Mouse (Mus musculus): ENCODE data around the gene Scand1. TPM values are rescaled to one million over a fixed set of nuclear protein-coding genes. Genes with fewer than 3 reads are reported as not detected.

The Scand1 gene
- total and polyA plus RNA-seq, 3 experiments, result 37.4 to 75.6 TPM; not detected in 1

GRCm38 (mm10) chr2:156298458-156298857 lies 14.0 kb downstream of the Scand1 start:
- Histone ChIP-seq H3K36me3 (ENCODE audit: control insufficient read depth in 1 of 2, insufficient read depth in 2 of 2, low read length in 2 of 2) (peaks cover 2 to 16% of the 10 kb centered on the region in 2 experiments; a peak in 3 of 4 replicates), H3K4me3 (ENCODE audit: control insufficient read depth in 1 of 2, insufficient read depth in 1 of 2, low read depth in 2 of 2, low read length in 2 of 2) (no peak overlapping the region), H3K4me1 (ENCODE audit: control insufficient read depth in 1 of 2, insufficient read depth in 2 of 2, low read length in 2 of 2) (peaks cover 12 to 14% of the 10 kb centered on the region in 2 experiments), H3K9me3 (replicated peaks; ENCODE audit: insufficient read depth, low read length) (no peaks in the 10 kb centered on the region), H3K9ac (ENCODE audit: control insufficient read depth, low read depth, low read length, poor library complexity, severe bottlenecking) (no peak overlapping the region), H3K79me2 (ENCODE audit: control insufficient read depth, insufficient read depth, low read length, poor library complexity) (no peaks in the 10 kb centered on the region), H3K27me3 (ENCODE audit: control insufficient read depth in 1 of 2, insufficient read depth in 2 of 2, low read length in 2 of 2) (no peaks in the 10 kb centered on the region), H3K27ac (ENCODE audit: control insufficient read depth, low read depth, low read length) (no peak overlapping the region)
- TF ChIP-seq SMC3 (IDR thresholded peaks at IDR 0.05; ENCODE audit: low read depth, low read length) (no peak), POLR2AphosphoS5 (IDR thresholded peaks at IDR 0.05; ENCODE audit: borderline replicate concordance, low read depth, low read length) (no peak), KAT2A (conservative IDR thresholded peaks at IDR 0.05; ENCODE audit: low read depth, low read length) (no peak), MAX (IDR thresholded peaks at IDR 0.05; ENCODE audit: low read length) (no peak), USF2 (IDR thresholded peaks at IDR 0.05; ENCODE audit: borderline replicate concordance in 1 of 2, insufficient read depth in 1 of 2, low read depth in 1 of 2, low read length in 2 of 2) (no peak), MEF2A (IDR thresholded peaks at IDR 0.05; ENCODE audit: extremely low read depth, insufficient replicate concordance, low read depth, low read length, poor library complexity, severe bottlenecking) (no peak), RAD21 (IDR thresholded peaks at IDR 0.05; ENCODE audit: low read depth, low read length) (no peak), SIN3A (IDR thresholded peaks at IDR 0.05; ENCODE audit: low read length) (no peak), RCOR1 (IDR thresholded peaks at IDR 0.05; ENCODE audit: low read depth, low read length) (no peak), BHLHE40 (IDR thresholded peaks at IDR 0.05; ENCODE audit: borderline replicate concordance, low read depth, low read length) (no peak), MYB (IDR thresholded peaks at IDR 0.05; ENCODE audit: low read depth, low read length) (no peak), CTCF (IDR thresholded peaks at IDR 0.05 in 2 of 3, conservative IDR thresholded peaks at IDR 0.05 in 1 of 3; ENCODE audit: control insufficient read depth in 1 of 3, insufficient read depth in 1 of 3, low read depth in 2 of 3, low read length in 3 of 3, poor library complexity in 1 of 3, severe bottlenecking in 1 of 3) (no peak), TAL1 (IDR thresholded peaks at IDR 0.05; ENCODE audit: low read length) (no peak), E2F4 (IDR thresholded peaks at IDR 0.05; ENCODE audit: borderline replicate concordance, low read depth, low read length) (no peak), ZNF384 (IDR thresholded peaks at IDR 0.05; ENCODE audit: low read depth, low read length) (no peak), ELF1 (IDR thresholded peaks at IDR 0.05; ENCODE audit: low read depth, low read length) (no peak), ETS1 (IDR thresholded peaks at IDR 0.05; ENCODE audit: low read depth, low read length) (no peak), MAZ (IDR thresholded peaks at IDR 0.05; ENCODE audit: low read depth, low read length) (no peak), UBTF (IDR thresholded peaks at IDR 0.05; ENCODE audit: borderline replicate concordance, insufficient read depth, low read depth, low read length) (no peak), USF1 (IDR thresholded peaks at IDR 0.05; ENCODE audit: low read depth, low read length) (no peak)
- DNase-seq (ENCODE audit: low read depth, low spot score), result no peak

- Histone ChIP-seq H3K4me3 (ENCODE audit: control insufficient read depth in 1 of 2, insufficient read depth in 1 of 2, low read depth in 2 of 2, low read length in 2 of 2) (no peak overlapping the region), H3K36me3 (ENCODE audit: control insufficient read depth in 1 of 2, insufficient read depth in 2 of 2, low read length in 2 of 2) (peaks cover 2 to 16% of the 10 kb centered on the region in 2 experiments; a peak in 3 of 4 replicates), H3K9me3 (replicated peaks; ENCODE audit: insufficient read depth, low read length) (no peaks in the 10 kb centered on the region), H3K27ac (ENCODE audit: control insufficient read depth, low read depth, low read length) (no peak overlapping the region), H3K4me1 (ENCODE audit: control insufficient read depth in 1 of 2, insufficient read depth in 2 of 2, low read length in 2 of 2) (peaks cover 12 to 14% of the 10 kb centered on the region in 2 experiments), H3K9ac (ENCODE audit: control insufficient read depth, low read depth, low read length, poor library complexity, severe bottlenecking) (no peak overlapping the region), H3K79me2 (ENCODE audit: control insufficient read depth, insufficient read depth, low read length, poor library complexity) (no peaks in the 10 kb centered on the region), H3K27me3 (ENCODE audit: control insufficient read depth in 1 of 2, insufficient read depth in 2 of 2, low read length in 2 of 2) (no peaks in the 10 kb centered on the region)
- TF ChIP-seq MAFK (IDR thresholded peaks at IDR 0.05; ENCODE audit: borderline replicate concordance, low read depth, low read length), result no peak
- TF ChIP-seq TCF12 (IDR thresholded peaks at IDR 0.05; ENCODE audit: low read depth, low read length), result no peak
- no peak for TF ChIP-seq POLR2AphosphoS2 (IDR thresholded peaks at IDR 0.05; ENCODE audit: low read length)
- no peak for TF ChIP-seq ZNF384 (IDR thresholded peaks at IDR 0.05; ENCODE audit: low read depth, low read length)
- no peak for TF ChIP-seq TBP (IDR thresholded peaks at IDR 0.05; ENCODE audit: low read depth, low read length)
- no peak for TF ChIP-seq E2F4 (IDR thresholded peaks at IDR 0.05; ENCODE audit: borderline replicate concordance, low read depth, low read length)
- no peak for TF ChIP-seq MYB (IDR thresholded peaks at IDR 0.05; ENCODE audit: low read depth, low read length)
- no peak for TF ChIP-seq POLR2A (IDR thresholded peaks at IDR 0.05; ENCODE audit: control insufficient read depth in 1 of 2, insufficient read depth in 1 of 2, low read depth in 1 of 2, low read length in 2 of 2, poor library complexity in 1 of 2)
- no peak for TF ChIP-seq GATA1 (IDR thresholded peaks at IDR 0.05; ENCODE audit: low read depth, low read length)
- TF ChIP-seq RAD21 (IDR thresholded peaks at IDR 0.05; ENCODE audit: low read depth, low read length), result no peak
- TF ChIP-seq BHLHE40 (IDR thresholded peaks at IDR 0.05; ENCODE audit: borderline replicate concordance, low read depth, low read length), result no peak
- TF ChIP-seq MYC (IDR thresholded peaks at IDR 0.05; ENCODE audit: low read depth, low read length), result no peak
- no peak for TF ChIP-seq EP300 (IDR thresholded peaks at IDR 0.05; ENCODE audit: low read depth in 1 of 2, low read length in 2 of 2)
- no peak for DNase-seq (ENCODE audit: low read depth, low spot score)
Observed at GRCm38 (mm10) chr2:156297653-156298052, 14.9 kb downstream of the Scand1 start.
